Mouse (Mus musculus): ENCODE measurements around the gene Commd9.

Commd9 gene

DNA sequence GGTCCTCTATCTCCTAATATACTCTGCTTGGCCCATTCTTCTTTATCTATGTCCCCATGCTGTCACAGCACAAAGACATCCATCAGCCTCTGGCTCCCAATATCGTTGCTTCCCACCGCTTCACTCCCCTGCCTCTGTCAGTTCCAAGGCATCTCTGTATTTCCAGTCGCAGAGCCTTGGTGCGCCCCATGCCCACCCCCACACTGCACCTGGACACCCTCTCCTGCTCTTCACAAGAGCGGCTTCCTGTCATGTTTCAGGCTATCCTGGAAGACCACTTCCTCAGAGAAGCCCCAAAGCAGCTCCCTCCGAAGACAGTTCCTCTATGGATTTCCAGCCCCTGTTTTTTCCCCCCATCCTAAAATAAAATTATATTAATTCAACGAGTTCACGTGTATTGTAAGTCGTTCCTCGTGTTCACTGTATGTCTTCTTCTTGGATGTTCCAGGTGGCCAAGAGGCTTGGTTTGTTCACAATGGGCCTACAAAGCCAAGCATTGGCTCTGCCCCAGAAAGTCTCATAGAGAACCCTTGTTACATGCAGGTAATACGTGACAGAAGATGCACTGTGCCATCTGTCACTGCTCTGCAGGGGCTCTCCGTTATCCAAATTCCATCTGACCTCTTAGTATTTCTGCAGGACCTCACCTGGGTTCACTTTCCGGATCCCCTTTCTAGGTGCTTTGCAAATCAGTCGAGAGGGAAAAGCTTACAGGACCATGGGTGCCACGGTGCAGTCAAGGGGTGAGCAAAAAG is 23.5 kb downstream of the Commd9 start:
- DNase-seq (ENCODE audit: low spot score in 2 of 2), result no peak

DNA sequence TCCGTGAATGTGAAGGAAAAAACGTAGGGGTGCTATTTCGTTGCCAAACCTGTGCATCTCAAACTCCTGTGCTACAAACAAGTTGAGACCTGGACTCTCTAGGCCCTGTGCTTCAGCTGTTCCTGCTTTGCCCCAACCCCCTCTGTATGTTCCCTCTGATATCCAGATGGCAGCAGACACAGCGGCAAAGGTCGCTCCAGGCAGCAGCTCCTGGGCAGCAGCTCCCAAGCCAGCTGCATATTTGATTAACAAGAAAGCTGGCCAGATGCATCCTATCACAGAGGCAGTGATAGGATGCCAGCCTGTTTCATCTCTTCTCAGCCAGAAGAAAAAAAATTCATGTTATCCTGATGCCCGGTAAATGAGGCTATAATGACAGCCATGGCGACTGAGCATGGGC is 32.5 kb downstream of the Commd9 start:
- no peak for DNase-seq (ENCODE audit: low spot score in 2 of 2)

- no peak for DNase-seq (ENCODE audit: low spot score in 2 of 2)
These were observed 34.1 kb downstream of the Commd9 start for GRCm38 (mm10) chr2:101920136-101920554.

DNA sequence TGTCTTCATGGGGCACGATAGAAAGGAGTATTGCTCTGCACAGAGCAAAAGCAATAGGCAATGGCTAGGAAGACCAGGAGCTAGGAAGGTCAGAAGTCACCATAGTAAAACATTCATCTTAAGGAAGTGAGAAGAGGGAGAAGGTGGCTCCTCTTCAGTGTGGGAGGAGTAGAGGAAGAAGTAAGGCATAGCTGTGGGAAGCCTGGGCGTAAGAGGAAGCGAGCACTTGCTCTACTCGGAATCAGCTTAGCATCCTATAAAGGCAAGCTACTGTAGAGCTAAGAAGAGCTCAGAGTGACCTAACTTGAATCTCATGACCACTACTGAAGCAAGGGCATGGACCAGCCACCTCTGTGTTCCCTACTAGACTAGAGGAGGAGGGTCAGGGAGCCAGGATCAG is 36.3 kb downstream of the Commd9 start:
- DNase-seq (ENCODE audit: low spot score in 2 of 2), result no peak

- no peak for DNase-seq (ENCODE audit: low spot score in 2 of 2)
These were observed 37.1 kb downstream of the Commd9 start for GRCm38 (mm10) chr2:101923181-101923580.

- no peak for DNase-seq (ENCODE audit: low spot score in 2 of 2)
These were observed 39.1 kb downstream of the Commd9 start for GRCm38 (mm10) chr2:101925183-101925582.

GRCm38 (mm10) chr2:101925591-101926188 is 39.6 kb downstream of the Commd9 start:
- DNase-seq (ENCODE audit: low spot score in 2 of 2), result no peak

DNA sequence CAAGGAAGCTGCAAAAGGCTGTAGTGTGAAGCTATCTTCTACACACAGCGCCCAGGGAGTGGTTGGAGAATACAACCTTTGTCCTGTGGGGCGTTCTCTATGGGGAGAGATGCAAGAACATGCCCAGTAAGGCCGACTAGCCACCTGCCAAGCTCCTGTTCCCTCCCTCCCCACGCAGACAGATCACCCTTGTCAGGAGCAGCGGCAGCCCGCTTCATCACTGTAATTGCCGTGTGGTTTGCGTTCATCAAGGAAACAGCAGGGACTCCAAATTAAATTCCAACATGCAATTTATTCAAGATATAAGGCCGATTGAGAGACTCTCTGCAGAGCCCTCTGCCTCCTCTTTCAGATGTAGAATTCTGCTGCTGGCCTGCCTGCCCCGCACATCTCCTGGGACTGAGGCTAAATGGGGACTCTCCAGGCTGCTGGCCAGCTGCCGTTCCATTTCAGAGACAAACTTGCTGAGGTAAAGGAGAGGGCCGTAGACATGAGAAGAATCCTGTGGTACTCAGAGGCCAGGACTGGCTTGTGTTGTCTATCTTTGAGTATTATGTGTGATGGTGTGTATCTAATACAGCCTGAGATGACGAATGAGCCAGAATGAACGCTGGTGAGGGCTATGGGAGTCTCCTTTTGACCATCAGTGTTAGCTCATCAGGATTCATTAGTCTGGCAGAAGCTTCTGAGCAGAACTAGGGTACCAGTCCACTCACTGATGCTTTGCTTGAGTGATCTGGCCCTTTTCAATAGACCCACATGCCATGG is 46.3 kb downstream of the Commd9 start:
- no peak for DNase-seq (ENCODE audit: low spot score in 2 of 2)

DNA sequence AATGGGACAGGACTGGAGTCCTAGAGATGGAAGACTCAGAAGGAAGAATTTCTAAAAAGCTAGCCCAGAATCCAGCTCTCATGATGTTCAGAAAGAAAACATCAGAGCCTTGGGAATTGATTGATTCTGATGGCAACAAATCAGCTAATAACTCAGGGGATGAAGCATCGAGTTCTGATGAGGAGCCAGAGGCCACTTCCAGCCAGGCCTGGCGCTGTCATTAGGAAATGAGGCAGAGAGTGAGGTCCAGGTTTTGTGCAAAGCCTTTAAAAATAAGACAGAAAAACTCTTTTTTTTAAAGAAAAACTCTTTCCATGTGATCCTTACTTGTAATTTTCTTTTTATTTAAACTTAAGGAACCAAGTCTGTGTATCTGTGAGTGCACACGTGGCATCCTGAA is 47.3 kb downstream of the Commd9 start:
- no peak for DNase-seq (ENCODE audit: low spot score in 2 of 2)

GRCm38 (mm10) chr2:101935006-101935405 is 49.0 kb downstream of the Commd9 start:
- no peak for DNase-seq (ENCODE audit: low spot score in 2 of 2)

DNA sequence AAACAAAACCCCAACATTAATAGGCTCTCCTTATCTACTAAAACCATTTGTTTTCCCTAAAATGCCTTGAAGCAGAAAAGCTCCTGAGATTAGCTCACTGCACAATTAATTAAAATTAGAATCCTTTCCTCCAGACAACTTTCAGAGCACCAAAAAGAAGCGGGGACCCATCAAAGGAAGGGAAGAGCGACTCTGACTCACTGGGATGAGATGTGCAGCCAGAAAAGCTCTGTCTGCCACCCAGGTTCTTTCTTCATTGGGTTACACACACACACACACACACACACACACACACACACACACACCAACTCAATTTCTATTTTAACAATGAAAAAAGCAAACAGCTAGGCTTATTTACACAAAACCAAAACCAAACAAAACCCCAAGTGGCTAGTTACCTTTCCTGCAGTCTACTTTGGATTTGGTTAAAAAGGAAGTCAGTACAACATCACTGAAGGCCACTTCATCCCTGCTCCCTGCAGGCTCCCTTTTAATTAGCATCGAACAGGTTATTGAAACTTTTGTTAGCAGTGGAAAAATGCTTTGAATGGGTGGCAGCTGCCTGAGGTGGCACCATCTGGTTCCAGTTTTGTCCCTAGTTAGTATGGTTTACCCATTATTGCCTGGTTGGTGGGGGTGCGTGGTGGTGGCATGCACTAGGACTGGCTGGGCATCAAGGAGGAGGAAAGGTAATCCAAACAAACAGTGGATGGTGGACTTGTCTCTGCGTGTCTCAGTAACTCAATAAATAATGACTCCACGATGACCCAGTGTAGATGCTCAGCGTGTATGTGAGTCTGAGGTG is 64.9 kb downstream of the Commd9 start:
- DNase-seq (ENCODE audit: low spot score in 2 of 2), result no peak

All from right cerebral cortex, postnatal 10 days (tissue).